Mouse (Mus musculus): Measurements from ENCODE around the gene Rgl2.

DNA sequence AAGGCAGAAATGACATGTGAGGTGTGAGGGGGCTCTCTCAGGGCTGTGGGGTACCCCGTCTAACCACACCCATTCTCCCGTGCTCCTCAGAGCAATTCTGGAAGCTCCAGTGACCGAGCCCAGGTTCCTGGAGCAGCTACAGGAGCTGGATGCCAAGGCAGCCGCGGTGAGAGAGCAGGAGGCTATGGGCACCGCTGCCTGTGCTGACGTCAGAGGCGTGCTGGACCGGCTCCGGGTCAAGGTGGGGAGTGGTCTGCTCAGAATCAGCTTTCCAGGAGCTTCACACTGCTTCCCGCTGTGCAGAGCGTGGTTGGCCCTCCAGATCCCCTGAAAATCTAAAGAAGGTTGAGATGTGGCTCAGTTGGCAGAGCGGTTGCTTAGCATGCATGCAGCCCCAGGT lies 29.8 kb downstream of the Rgl2 start:
- TF ChIP-seq CTCF (IDR thresholded peaks at IDR 0.05; ENCODE audit: low read depth), result no peak
- no peak for TF ChIP-seq EP300 (IDR thresholded peaks at IDR 0.05; ENCODE audit: low read depth)

Data from heart, postnatal 0 days (tissue).